Mouse (Mus musculus) cerebellum, adult 2 months (tissue): ENCODE data around the gene Galnt2.

ENCODE experiments used
- CTCF ChIP-seq: fragments of 200-500 bp; IDR thresholded peaks from 2 replicates; pipeline ENCODE4 v1.5.1; 2011; ENCODE audit warnings: low read depth, mild to moderate bottlenecking, control low read depth, low read length, moderate library complexity, borderline replicate concordance; ENCODE audit not compliant: insufficient read depth
- POLR2A ChIP-seq: fragments of 200-500 bp; IDR thresholded peaks from 2 replicates; pipeline ENCODE4 v1.6.1; 2011; ENCODE audit warnings: low read length, control low read depth, borderline replicate concordance; ENCODE audit not compliant: insufficient read depth

DNA sequence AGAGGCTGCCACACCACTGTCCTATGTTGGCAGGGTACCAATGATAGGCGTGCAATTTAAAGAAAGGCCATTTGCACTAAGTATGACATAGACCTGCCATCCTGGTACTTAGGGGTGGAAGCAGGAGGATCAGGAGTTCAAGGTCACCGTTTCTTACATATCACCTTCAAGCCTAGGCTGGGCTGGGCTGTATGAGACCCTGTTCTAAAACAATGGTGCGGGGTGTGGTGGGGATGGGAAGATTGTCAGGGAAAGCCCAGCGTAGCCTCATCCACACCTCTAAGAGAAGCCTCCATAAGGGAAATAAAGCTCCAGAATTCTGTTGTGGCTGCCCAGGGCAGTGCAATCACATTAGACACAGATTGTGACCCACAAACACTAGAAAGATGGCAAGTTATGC is 4.3 kb downstream of the Galnt2 start:
- TF ChIP-seq POLR2A (no peak), CTCF (no peak)
